Mouse (Mus musculus): ENCODE measurements around the gene Elk4.

Elk4 gene

GRCm38 (mm10) chr1:131983806-131984205, 23.6 kb upstream of the Elk4 start:
- no peak for DNase-seq (ENCODE audit: low read depth, low spot score)

- DNase-seq (ENCODE audit: low read depth, low spot score), result no peak
Measured at GRCm38 (mm10) chr1:131987432-131987831, 20.0 kb upstream of the Elk4 start.

GRCm38 (mm10) chr1:131989476-131989875, 17.9 kb upstream of the Elk4 start:
- no peak for DNase-seq (ENCODE audit: low read depth, low spot score)

GRCm38 (mm10) chr1:131990083-131990760, 17.2 kb upstream of the Elk4 start:
- DNase-seq (ENCODE audit: low read depth, low spot score), result no peak

- DNase-seq (ENCODE audit: low read depth, low spot score), result no peak
Measured at GRCm38 (mm10) chr1:131992561-131993001, 14.8 kb upstream of the Elk4 start.

DNA sequence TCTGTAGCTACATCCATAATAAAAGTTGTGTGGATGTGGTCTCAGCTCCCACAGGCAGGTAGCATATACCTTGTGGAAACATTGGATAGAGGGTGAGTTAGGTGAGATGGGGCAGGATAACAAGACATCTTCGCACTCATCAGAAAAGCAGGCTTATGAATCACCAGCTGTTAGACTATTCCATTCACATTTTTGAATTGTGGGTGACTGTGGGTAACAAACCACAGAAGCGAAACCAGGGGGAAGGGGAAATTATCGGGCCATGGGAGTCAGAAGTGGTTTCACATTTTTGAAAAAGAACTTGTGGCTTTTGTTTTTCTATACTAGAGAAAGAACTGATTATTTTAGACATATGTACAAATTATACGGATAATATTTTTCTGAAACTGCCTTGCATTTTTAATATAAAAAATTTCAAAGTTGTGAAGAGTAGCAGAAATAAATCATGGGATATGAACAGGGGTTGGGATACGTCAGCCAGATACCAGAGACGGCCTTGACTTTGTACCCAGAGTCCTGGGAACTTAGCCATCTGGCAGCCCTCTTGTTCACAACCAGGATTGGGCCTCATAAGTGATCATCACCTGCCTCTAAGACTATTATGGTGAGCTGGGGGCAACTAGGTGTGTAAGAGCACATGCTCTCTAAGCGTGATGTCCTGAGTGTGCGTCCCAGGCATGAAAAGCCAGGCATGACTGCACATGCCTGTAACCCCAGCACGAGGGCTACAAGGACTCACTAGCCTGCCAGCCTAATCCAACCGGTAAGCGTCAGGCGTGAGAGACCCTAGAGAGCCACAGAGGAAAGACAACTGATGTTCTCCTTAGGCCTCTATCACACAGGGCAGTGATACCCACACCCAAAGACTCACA, 14.0 kb upstream of the Elk4 start:
- DNase-seq (ENCODE audit: low read depth, low spot score), result no peak

DNA sequence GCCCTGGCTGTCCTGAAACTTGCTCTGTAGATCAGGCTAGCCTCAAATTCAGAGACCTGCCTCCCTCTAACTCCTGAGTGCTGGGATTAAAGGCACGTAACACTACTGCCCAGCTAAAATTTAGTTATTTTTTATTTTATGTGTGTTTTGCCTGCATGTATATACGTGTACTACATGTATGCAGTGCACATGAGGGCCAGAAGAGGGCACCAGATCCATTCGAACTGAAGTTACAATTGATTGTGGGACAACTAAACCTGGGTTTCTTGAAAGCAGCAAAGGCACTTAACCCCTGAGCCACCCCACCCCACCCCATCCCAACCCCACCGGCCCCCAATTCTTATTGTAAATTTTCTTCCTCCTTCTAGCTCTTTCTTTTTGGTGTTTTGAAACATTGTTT, 12.3 kb upstream of the Elk4 start:
- DNase-seq (ENCODE audit: low read depth, low spot score), result no peak

- DNase-seq (ENCODE audit: low read depth, low spot score), result no peak
Measured at GRCm38 (mm10) chr1:132000506-132000905, 6.9 kb upstream of the Elk4 start.

GRCm38 (mm10) chr1:132001880-132002330, 5.5 kb upstream of the Elk4 start:
- no peak for DNase-seq (ENCODE audit: low read depth, low spot score)

GRCm38 (mm10) chr1:132003111-132003510, 4.3 kb upstream of the Elk4 start:
- DNase-seq (ENCODE audit: low read depth, low spot score), result no peak

GRCm38 (mm10) chr1:132003817-132004216, 3.6 kb upstream of the Elk4 start:
- no peak for DNase-seq (ENCODE audit: low read depth, low spot score)

- no peak for DNase-seq (ENCODE audit: low read depth, low spot score)
Measured at GRCm38 (mm10) chr1:132004574-132005180, 2.7 kb upstream of the Elk4 start.

- no peak for DNase-seq (ENCODE audit: low read depth, low spot score)
Measured at GRCm38 (mm10) chr1:132005466-132005865, 1.9 kb upstream of the Elk4 start.

DNA sequence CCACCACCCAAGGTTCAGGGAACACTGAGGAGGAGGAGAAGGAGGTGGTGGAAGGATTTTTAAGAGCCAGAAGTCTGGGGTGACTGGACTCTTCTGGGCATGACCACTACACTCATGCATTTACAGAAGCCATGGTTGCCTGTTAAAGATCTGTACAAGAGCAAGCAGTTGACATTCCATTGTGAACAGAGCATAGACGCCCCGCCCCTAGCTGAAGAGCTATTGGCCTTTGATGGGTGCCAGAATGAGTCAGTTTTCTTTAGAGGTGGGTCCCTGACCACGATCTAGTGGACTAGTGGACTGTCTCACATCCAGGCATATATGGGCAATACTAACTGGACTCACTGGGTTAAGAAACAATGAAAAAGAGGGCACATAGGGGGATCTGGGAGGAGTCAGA, 1.4 kb upstream of the Elk4 start:
- DNase-seq (ENCODE audit: low read depth, low spot score), result no peak

GRCm38 (mm10) chr1:132006721-132007120, 686 bp upstream of the Elk4 start:
- no peak for DNase-seq (ENCODE audit: low read depth, low spot score)

DNA sequence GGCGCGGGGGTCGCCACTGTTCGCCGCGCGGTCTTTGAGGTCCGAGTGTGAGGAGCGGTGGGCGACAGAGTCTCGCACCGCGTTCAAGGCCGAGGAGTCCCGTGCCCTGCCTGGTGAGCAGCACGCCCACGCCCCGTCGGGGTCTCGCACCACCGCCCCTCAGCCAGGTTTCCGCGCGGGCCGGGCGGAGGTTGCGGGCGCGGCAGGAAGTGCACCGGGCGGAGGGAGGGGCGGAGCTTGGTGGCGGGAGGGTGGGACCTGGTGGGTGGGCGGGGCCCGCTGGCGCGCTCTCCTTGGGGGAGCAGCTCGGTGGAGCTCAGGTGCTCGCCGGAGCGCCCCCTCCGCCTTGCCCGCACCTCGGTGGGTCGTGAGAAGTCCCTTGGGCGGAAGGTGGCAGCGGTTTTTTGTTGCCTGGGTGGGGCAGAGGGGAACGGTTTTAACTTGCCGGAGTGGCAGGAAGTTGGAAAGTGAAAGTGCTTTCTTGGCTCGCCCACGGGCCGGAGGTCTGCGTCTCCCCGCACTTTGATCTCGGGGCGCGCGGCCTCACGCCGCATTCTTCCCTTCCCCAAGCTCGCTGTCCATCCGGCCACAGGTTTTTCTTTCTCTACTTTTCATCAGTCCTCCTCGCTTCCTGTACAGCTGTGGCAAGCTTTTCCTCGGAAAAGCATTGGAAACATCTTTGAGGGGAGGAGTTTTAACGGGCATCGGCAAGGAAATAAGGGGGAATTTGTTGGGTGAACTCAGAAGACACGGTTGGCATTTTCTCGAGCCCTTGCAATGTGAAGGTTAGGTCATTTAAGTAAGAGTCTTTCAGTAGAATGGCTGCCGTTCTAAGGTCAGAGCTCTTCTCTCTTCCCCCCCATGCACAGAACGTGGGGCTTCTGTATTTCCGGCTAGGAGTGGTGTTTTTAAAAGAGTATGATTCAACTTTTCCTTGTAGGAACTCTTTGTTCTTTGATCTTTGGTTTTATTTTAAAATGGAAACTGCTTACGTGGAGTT, 721 bp downstream of the Elk4 start:
- DNase-seq (ENCODE audit: low read depth, low spot score), result peak; percentile 62

DNA sequence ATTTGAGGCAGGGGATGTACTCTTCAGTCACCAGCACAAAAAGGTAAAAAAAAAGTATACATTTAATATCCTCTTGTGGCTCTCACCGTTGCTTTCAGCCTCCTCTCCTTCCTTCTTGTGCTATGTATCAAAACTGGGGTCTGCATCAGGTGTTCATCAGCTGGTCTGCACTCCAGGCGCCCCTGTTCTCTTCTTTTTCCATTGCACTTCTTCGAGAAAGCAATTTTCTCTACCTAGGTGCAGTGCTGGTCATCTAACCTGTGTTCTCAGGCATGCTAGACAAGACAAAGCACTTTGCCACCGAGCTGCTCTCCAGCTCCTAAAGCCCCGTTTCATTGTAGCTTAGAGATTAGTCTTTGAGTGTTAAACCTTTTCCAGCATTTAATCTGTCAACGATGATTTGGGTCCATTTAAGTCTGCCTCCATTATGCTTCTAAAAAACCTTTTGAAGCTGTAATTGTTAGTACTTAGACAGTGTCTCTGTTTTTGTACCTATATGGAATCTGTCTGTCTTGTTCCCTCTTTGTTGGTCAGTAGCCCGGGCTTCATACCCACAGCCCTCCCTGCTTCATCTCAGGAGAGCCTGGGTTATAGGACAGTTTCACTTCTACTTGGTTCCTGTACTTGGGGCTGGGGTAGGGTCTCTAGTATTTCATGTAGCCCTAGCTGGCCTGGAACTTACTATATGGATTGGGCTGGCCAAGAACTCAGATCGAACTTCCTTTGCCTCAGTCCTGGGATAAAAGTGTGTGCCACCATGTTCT, 1.7 kb downstream of the Elk4 start:
- no peak for DNase-seq (ENCODE audit: low read depth, low spot score)

DNA sequence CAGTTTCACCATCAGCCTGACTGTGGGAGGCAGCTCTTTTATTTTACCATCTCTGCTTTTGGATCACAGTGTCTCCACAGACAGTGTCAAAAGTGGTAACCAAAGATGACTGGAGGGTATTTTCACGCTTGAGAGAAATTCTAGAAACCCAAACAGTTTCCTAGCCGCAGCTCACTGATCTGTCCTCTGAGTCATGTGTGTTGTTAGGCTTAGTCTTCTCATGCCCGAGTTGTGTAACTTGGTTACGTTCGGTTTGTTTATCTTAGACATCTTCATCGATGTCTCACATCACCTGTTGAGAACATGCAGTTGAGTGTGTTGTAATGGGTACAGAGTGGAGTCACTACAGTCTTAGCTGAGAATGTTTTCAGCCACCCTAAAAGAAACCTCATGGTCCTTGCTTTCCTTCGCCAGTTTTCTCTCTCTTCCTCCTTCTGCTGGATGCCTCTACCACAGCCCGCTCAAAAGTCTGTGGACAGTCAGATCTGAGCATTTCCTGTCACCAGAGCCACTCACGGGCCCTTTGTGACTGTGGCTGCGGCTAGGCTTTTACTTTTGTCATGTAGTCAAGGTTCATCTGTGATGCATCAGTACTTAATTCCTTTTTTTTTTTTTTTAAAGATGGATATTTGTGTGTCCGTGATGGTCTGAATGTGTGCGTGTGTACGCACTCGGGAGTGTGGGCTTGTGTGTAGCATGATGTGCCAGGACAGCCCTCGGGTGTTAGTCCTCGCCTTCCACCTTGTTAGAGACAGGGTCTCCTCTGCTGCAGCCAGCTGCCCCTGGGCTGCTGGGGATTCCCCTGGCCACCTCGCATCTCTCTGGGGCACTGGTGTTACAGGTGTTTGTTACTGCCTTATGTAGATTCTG, 3.5 kb downstream of the Elk4 start:
- no peak for DNase-seq (ENCODE audit: low read depth, low spot score)

- no peak for DNase-seq (ENCODE audit: low read depth, low spot score)
Measured at GRCm38 (mm10) chr1:132011785-132012184, 4.4 kb downstream of the Elk4 start.

Measured in retina, postnatal 7 days (tissue).